Mouse (Mus musculus): ENCODE measurements around the gene Ggcx.

GRCm38 (mm10) chr6:72390795-72391521 lies 23.1 kb upstream of the Ggcx start:
- no peak; the same call in none of the 2 replicates for TF ChIP-seq CTCF (IDR thresholded peaks at IDR 0.05)
- peak; percentile 28; the same call in 1 of the 2 replicates for TF ChIP-seq EP300 (IDR thresholded peaks at IDR 0.05)
